Comparison of ENCODE assay signal across 10 mouse cellular contexts in genomic region chr7:4178438-4178837, GRCm38 (mm10). TPM values are rescaled to one million over a fixed set of nuclear protein-coding genes. Genes with fewer than 3 reads are reported as not detected.
A peak's percentile ranks its signal among the peaks of the same experiment; 100 is the strongest.
DNase-seq lines count a peak whose midpoint lies in the region; ATAC-seq lines count a peak whose summit lies in the region.
"Had no signal": no experiment of that assay in that cellular context is flagged by ENCODE, and none has a peak within 500 bp of the region (broad histone marks: within the 10 kb centered on the region; RNA-seq: fewer than 3 reads in every experiment).

No protein-coding gene starts in this region.

- no peak for ATAC-seq in liver, embryonic 12.5 days
- no peak for ATAC-seq in neural tube, embryonic 11.5 days (ENCODE audit: insufficient read depth, low FRiP score, low TSS enrichment)
- ATAC-seq in erythroid progenitor cell, adult 5-6 weeks (replicated peaks; ENCODE audit: low FRiP score, poor library complexity, severe bottlenecking): no peak

- 32% methylated on average over 3 of the region's 3 CpGs for WGBS in liver, embryonic 12.5 days (ENCODE audit: insufficient replicate concordance)
- WGBS in neural tube, embryonic 11.5 days: 48% methylated on average over 3 of the region's 3 CpGs

- no peaks in the 10 kb centered on the region for H3K4me1 ChIP-seq in liver, embryonic 12.5 days
- H3K4me1 ChIP-seq in neural tube, embryonic 11.5 days (ENCODE audit: control insufficient read depth, insufficient read depth, low read length): no peaks in the 10 kb centered on the region
- H3K4me1 ChIP-seq: midbrain, embryonic 12.5 days; stomach, embryonic 15.5 days had no signal

- H3K9ac ChIP-seq in liver, embryonic 12.5 days: no peak overlapping the region
- H3K9ac ChIP-seq in neural tube, embryonic 11.5 days (ENCODE audit: low read length): no peak overlapping the region
- H3K9ac ChIP-seq: midbrain, embryonic 12.5 days; stomach, embryonic 15.5 days had no signal

- no peaks in the 10 kb centered on the region for H3K9me3 ChIP-seq in liver, embryonic 12.5 days (replicated peaks)
- no peaks in the 10 kb centered on the region for H3K9me3 ChIP-seq in neural tube, embryonic 11.5 days (ENCODE audit: control insufficient read depth, low read length)
- H3K9me3 ChIP-seq: midbrain, embryonic 12.5 days; stomach, embryonic 15.5 days had no signal

- intact Hi-C loops in heart, postnatal 10 days (cut with DNase I): no loop called here

- H3K4me3 ChIP-seq in liver, embryonic 12.5 days: no peak overlapping the region
- no peak overlapping the region for H3K4me3 ChIP-seq in neural tube, embryonic 11.5 days (ENCODE audit: low read depth, low read length)
- H3K4me3 ChIP-seq: midbrain, embryonic 12.5 days; stomach, embryonic 15.5 days had no signal

- H3K27me3 ChIP-seq in liver, embryonic 12.5 days (replicated peaks): no peaks in the 10 kb centered on the region
- H3K27me3 ChIP-seq in neural tube, embryonic 11.5 days (ENCODE audit: control insufficient read depth, insufficient read depth, low read length): no peaks in the 10 kb centered on the region
- H3K27me3 ChIP-seq: midbrain, embryonic 12.5 days; stomach, embryonic 15.5 days had no signal

- no peaks in the 10 kb centered on the region for H3K36me3 ChIP-seq in liver, embryonic 12.5 days
- H3K36me3 ChIP-seq in neural tube, embryonic 11.5 days (ENCODE audit: control insufficient read depth, insufficient read depth, low read length): no peaks in the 10 kb centered on the region
- H3K36me3 ChIP-seq: midbrain, embryonic 12.5 days; stomach, embryonic 15.5 days had no signal

- no peak overlapping the region for H3K27ac ChIP-seq in liver, embryonic 12.5 days
- no peak overlapping the region for H3K27ac ChIP-seq in neural tube, embryonic 11.5 days (ENCODE audit: low read depth, low read length)
- H3K27ac ChIP-seq: midbrain, embryonic 12.5 days; stomach, embryonic 15.5 days had no signal

- peak; percentile 23 for DNase-seq in liver
- peak; percentile 71 for DNase-seq in adipocyte (ENCODE audit: low spot score)
- peak; percentile 84 to 89 for DNase-seq in heart, postnatal 10 days
- peak; percentile 14 for DNase-seq in neural tube, embryonic 11.5 days (ENCODE audit: low spot score)
- DNase-seq in cerebellum, postnatal 10 days: no peak
- no peak for DNase-seq in cerebellum, adult 18-20 months

- no peak overlapping the region for H3K4me2 ChIP-seq in liver, embryonic 12.5 days
- no peak overlapping the region for H3K4me2 ChIP-seq in neural tube, embryonic 11.5 days (ENCODE audit: low read depth)
- H3K4me2 ChIP-seq: midbrain, embryonic 12.5 days; stomach, embryonic 15.5 days had no signal

RNA-seq across cellular contexts. Expression of gene Cdc42ep5, which starts 13.8 kb away (rescaled TPM):
- 10.5 TPM in 2 replicates for polyA plus RNA-seq in liver, embryonic 12.5 days (2016; fragmentation: Nextera tagmentation; extraction: Ambion mirVana)
- 10 to 100 TPM; 11.6 to 12.3 TPM for total RNA-seq in heart, postnatal 10 days (2021)
- polyA plus RNA-seq in neural tube, embryonic 11.5 days (2014; fragmentation: Nextera tagmentation; extraction: Ambion mirVana): 18.7 and 19.8 TPM in 2 replicates
- not detected in 2 replicates for total RNA-seq in erythroid progenitor cell, adult 5-6 weeks (2015; ENCODE audit: low replicate concordance)
- total RNA-seq in erythroid progenitor cell, adult 5-6 weeks (2017; ENCODE audit: low replicate concordance): not detected in 2 replicates

RNA-seq across cellular contexts. Expression of gene Leng9, which starts 28.3 kb away (rescaled TPM):
- 1.2 and 1.5 TPM in 2 replicates for polyA plus RNA-seq in liver, embryonic 12.5 days (2016; fragmentation: Nextera tagmentation; extraction: Ambion mirVana)
- 1 to 10 TPM; 2.8 to 3.2 TPM for total RNA-seq in heart, postnatal 10 days (2021)
- polyA plus RNA-seq in neural tube, embryonic 11.5 days (2014; fragmentation: Nextera tagmentation; extraction: Ambion mirVana): 1.5 and 2.2 TPM in 2 replicates
- total RNA-seq in erythroid progenitor cell, adult 5-6 weeks (2015; ENCODE audit: low replicate concordance): 2.9 TPM in 1 of 2 replicates, not detected in the other
- 0.64 and 1.4 TPM in 2 replicates for total RNA-seq in erythroid progenitor cell, adult 5-6 weeks (2017; ENCODE audit: low replicate concordance)

RNA-seq across cellular contexts. Expression of gene Leng8, which starts 41.6 kb away (rescaled TPM):
- polyA plus RNA-seq in liver, embryonic 12.5 days (2016; fragmentation: Nextera tagmentation; extraction: Ambion mirVana): 39.3 and 44.5 TPM in 2 replicates
- 10 to 100 TPM; 57.3 to 57.9 TPM for total RNA-seq in heart, postnatal 10 days (2021)
- polyA plus RNA-seq in neural tube, embryonic 11.5 days (2014; fragmentation: Nextera tagmentation; extraction: Ambion mirVana): 50.3 and 58.0 TPM in 2 replicates
- total RNA-seq in erythroid progenitor cell, adult 5-6 weeks (2015; ENCODE audit: low replicate concordance): 104 and 111 TPM in 2 replicates
- total RNA-seq in erythroid progenitor cell, adult 5-6 weeks (2017; ENCODE audit: low replicate concordance): 106 and 112 TPM in 2 replicates

RNA-seq across cellular contexts. Expression of gene Lilra5, which starts 59.1 kb away (rescaled TPM):
- 0.10 and 0.14 TPM in 2 replicates for polyA plus RNA-seq in liver, embryonic 12.5 days (2016; fragmentation: Nextera tagmentation; extraction: Ambion mirVana)
- under 1 TPM in 1 of 2 experiments, not detected in 1; 0.19 TPM for total RNA-seq in heart, postnatal 10 days (2021)
- not detected in 2 replicates for polyA plus RNA-seq in neural tube, embryonic 11.5 days (2014; fragmentation: Nextera tagmentation; extraction: Ambion mirVana)
- 1.1 TPM in 1 of 2 replicates, not detected in the other for total RNA-seq in erythroid progenitor cell, adult 5-6 weeks (2015; ENCODE audit: low replicate concordance)
- 0.77 and 1.7 TPM in 2 replicates for total RNA-seq in erythroid progenitor cell, adult 5-6 weeks (2017; ENCODE audit: low replicate concordance)
- polyA plus RNA-seq: midbrain, embryonic 12.5 days had no signal

RNA-seq across cellular contexts. Expression of gene Ttyh1, which starts 59.2 kb away (rescaled TPM):
- 0.48 and 0.77 TPM in 2 replicates for polyA plus RNA-seq in liver, embryonic 12.5 days (2016; fragmentation: Nextera tagmentation; extraction: Ambion mirVana)
- 1 to 10 TPM; 1.4 to 2.3 TPM for total RNA-seq in heart, postnatal 10 days (2021)
- 46.1 and 48.8 TPM in 2 replicates for polyA plus RNA-seq in neural tube, embryonic 11.5 days (2014; fragmentation: Nextera tagmentation; extraction: Ambion mirVana)
- not detected in 2 replicates for total RNA-seq in erythroid progenitor cell, adult 5-6 weeks (2015; ENCODE audit: low replicate concordance)
- under 0.01 TPM in 1 of 2 replicates, not detected in the other for total RNA-seq in erythroid progenitor cell, adult 5-6 weeks (2017; ENCODE audit: low replicate concordance)

Comparison
In these comparisons a context has a peak if more than half of its experiments do, and no peak if none do; other contexts are left out.
1. DNase-seq: peak in liver (single experiment), adipocyte (single experiment), heart, postnatal 10 days (2 of 2) and neural tube, embryonic 11.5 days (single experiment); none in cerebellum, postnatal 10 days (0 of 2) and cerebellum, adult 18-20 months (0 of 2).
2. RNA of gene Cdc42ep5, which starts 13.8 kb away (total RNA-seq): 11.6 to 12.3 TPM in heart, postnatal 10 days; not detected in erythroid progenitor cell, adult 5-6 weeks; every median in the first group is over 10 times any median in the second.